Mouse (Mus musculus): ENCODE results near the gene Rad50.

GRCm38 (mm10) chr11:53662794-53663674, 44.1 kb downstream of the Rad50 start:
- TF ChIP-seq CTCF (IDR thresholded peaks at IDR 0.05; ENCODE audit: extremely low read depth, insufficient read length, insufficient replicate concordance, low read depth, low read length): no peak
- no peak for TF ChIP-seq POLR2A (IDR thresholded peaks at IDR 0.05; ENCODE audit: low read depth, low read length)
